Mouse (Mus musculus): ENCODE results near the gene Rhox4g. TPM values are rescaled to one million over a fixed set of nuclear protein-coding genes. Genes with fewer than 3 reads are reported as not detected.
"Not testable (repeated sequence)": the region's sequence is repeated elsewhere in the genome, so short reads cannot be mapped to it uniquely, and the experiment has no call there.

Gene Rhox4g
- total RNA-seq (2021) = not detected
- long read RNA-seq, experiment 1 = 0 reads
- long read RNA-seq, experiment 2 = 0 reads

GRCm38 (mm10) chrX:37651227-37651626 is at the start of gene Rhox4g:
TSS of gene Rhox4g (minus strand) at chrX:37651327.
- H3K27ac ChIP-seq; DNase-seq (ENCODE audit: low spot score in 2 of 2); H3K4me3 ChIP-seq: not testable (repeated sequence)

GRCm38 (mm10) chrX:37692261-37692660 is 41.1 kb upstream of the Rhox4g start:
- no peak overlapping the region for H3K27ac ChIP-seq
- TF ChIP-seq CTCF (conservative IDR thresholded peaks at IDR 0.05) = no peak
- H3K4me3 ChIP-seq = no peak overlapping the region
- no peak for DNase-seq (ENCODE audit: low spot score in 2 of 2)

GRCm38 (mm10) chrX:37683031-37683715 is 32.0 kb upstream of the Rhox4g start:
- no peak overlapping the region for H3K27ac ChIP-seq
- no peak for DNase-seq (ENCODE audit: low spot score in 2 of 2)
- H3K4me3 ChIP-seq = no peak overlapping the region
- TF ChIP-seq CTCF (conservative IDR thresholded peaks at IDR 0.05) = no peak

- H3K27ac ChIP-seq; DNase-seq (ENCODE audit: low spot score in 2 of 2); H3K4me3 ChIP-seq: not testable (repeated sequence)
These were observed 22.1 kb upstream of the Rhox4g start, which contains the start of gene Rhox2h for GRCm38 (mm10) chrX:37673177-37673576. TSS of gene Rhox2h (minus strand) at chrX:37673277.

- H3K4me3 ChIP-seq; H3K27ac ChIP-seq; DNase-seq (ENCODE audit: low spot score in 2 of 2): not testable (repeated sequence)
These were observed 17.5 kb upstream of the Rhox4g start, which contains the start of gene Rhox3h for GRCm38 (mm10) chrX:37668664-37669063. TSS of gene Rhox3h (minus strand) at chrX:37668764.

GRCm38 (mm10) chrX:37643370-37643769 is 7.8 kb downstream of the Rhox4g start, which contains the start of gene Rhox2g:
TSS of gene Rhox2g (minus strand) at chrX:37643470.
- DNase-seq (ENCODE audit: low spot score in 2 of 2); H3K27ac ChIP-seq: not testable (repeated sequence)

GRCm38 (mm10) chrX:37628512-37628911 is 22.6 kb downstream of the Rhox4g start, which contains the start of gene Rhox3g:
TSS of gene Rhox3g (minus strand) at chrX:37628612.
- not testable (repeated sequence) for DNase-seq (ENCODE audit: low spot score in 2 of 2); H3K4me3 ChIP-seq

More at GRCm38 (mm10) chrX:37643370-37643769, 7.8 kb downstream of the Rhox4g start, which contains the start of gene Rhox2g:
- not testable (repeated sequence) for H3K4me3 ChIP-seq

GRCm38 (mm10) chrX:37607604-37608003 is 43.5 kb downstream of the Rhox4g start, which contains the start of gene Rhox4f:
TSS of gene Rhox4f (minus strand) at chrX:37607704.
- DNase-seq (ENCODE audit: low spot score in 2 of 2); H3K27ac ChIP-seq; H3K4me3 ChIP-seq: not testable (repeated sequence)

More at GRCm38 (mm10) chrX:37628512-37628911, 22.6 kb downstream of the Rhox4g start, which contains the start of gene Rhox3g:
- not testable (repeated sequence) for H3K27ac ChIP-seq

Other genes starting within 250 kb of the Rhox4g start
- gene Rhox2b, start 239.3 kb downstream of the Rhox4g start, total RNA-seq (2021) = not detected
- gene Rhox4b, start 218.8 kb downstream of the Rhox4g start, total RNA-seq (2021) = not detected
- not detected for gene Rhox2c, start 197.6 kb downstream of the Rhox4g start, total RNA-seq (2021)
- not detected for gene Rhox3c, start 192.7 kb downstream of the Rhox4g start, total RNA-seq (2021)
- gene Rhox4c, start 171.0 kb downstream of the Rhox4g start, total RNA-seq (2021) = not detected
- gene Rhox2d, start 157.9 kb downstream of the Rhox4g start, total RNA-seq (2021) = not detected
- not detected for gene Rhox4d, start 137.0 kb downstream of the Rhox4g start, total RNA-seq (2021)
- not detected for gene Rhox2e, start 120.9 kb downstream of the Rhox4g start, total RNA-seq (2021)
- gene Rhox3e, start 109.3 kb downstream of the Rhox4g start, total RNA-seq (2021) = not detected
- not detected for gene Rhox4e, start 93.9 kb downstream of the Rhox4g start, total RNA-seq (2021)
- not detected for gene Rhox2f, start 79.9 kb downstream of the Rhox4g start, total RNA-seq (2021)
- gene Rhox3f, start 70.3 kb downstream of the Rhox4g start, total RNA-seq (2021) = not detected
- not detected for gene Rhox4f, start 43.6 kb downstream of the Rhox4g start, total RNA-seq (2021)
- not detected for gene Rhox3g, start 22.7 kb downstream of the Rhox4g start, total RNA-seq (2021)
- not detected for gene Rhox2g, start 7.9 kb downstream of the Rhox4g start, total RNA-seq (2021)
- not detected for gene Rhox3h, start 17.4 kb upstream of the Rhox4g start, total RNA-seq (2021)
- gene Rhox2h, start 21.9 kb upstream of the Rhox4g start, total RNA-seq (2021) = not detected
- gene Rhox5, start 153.5 kb upstream of the Rhox4g start, total RNA-seq (2021) = not detected
- gene Rhox6, start 175.6 kb upstream of the Rhox4g start, total RNA-seq (2021) = not detected
- not detected for gene Rhox7a, start 180.4 kb upstream of the Rhox4g start, total RNA-seq (2021)
- gene Rhox8, start 227.6 kb upstream of the Rhox4g start, total RNA-seq (2021) = not detected
- gene Rhox7b, start 245.9 kb upstream of the Rhox4g start, total RNA-seq (2021) = not detected

Measured in layer of hippocampus, adult 2 months (tissue).